Mouse (Mus musculus): ENCODE measurements around the gene Ahcyl2. TPM values are rescaled to one million over a fixed set of nuclear protein-coding genes. Genes with fewer than 3 reads are reported as not detected.

Ahcyl2 gene
- polyA plus RNA-seq, 1 experiment from 2014 or later: 3.8 TPM

DNA sequence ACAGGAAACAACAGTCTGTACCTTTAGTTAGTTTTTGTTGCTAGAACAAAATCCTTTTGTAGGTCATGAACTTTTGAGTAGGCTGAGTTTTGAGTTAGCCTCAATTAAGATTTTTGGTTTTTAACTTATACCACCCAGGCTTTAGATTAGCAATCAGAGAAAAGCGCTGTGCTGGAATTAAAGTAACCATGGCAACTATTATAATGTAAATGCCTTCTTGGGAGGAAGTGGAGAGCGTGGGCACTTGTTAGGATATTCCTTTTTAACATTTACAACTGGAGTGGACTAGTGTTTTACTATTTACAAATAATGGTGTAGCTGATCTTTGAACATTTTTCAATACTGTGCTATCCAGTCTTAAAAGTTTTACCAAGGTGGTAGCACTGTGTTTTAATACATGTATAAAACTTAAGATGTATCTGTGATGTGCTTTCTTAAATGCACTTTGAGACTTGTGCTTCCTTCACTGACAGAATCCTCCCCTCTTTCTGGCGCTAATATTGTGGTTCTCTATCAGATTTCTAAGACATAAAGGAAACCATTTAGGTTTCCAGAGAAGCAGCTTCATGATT lies 21.1 kb downstream of the Ahcyl2 start:
- Histone ChIP-seq H3K9me3 (replicated peaks) (no peaks in the 10 kb centered on the region), H3K27me3 (no peaks in the 10 kb centered on the region), H3K27ac (replicated peaks) (no peak overlapping the region), H3K4me1 (replicated peaks) (peaks cover 19% of the 10 kb centered on the region), H3K36me3 (replicated peaks) (no peaks in the 10 kb centered on the region), H3K4me3 (replicated peaks) (no peak overlapping the region), H3K4me2 (no peak overlapping the region), H3K9ac (no peak overlapping the region)
- ATAC-seq (ENCODE audit: insufficient read depth): no peak
- 49% methylated on average over 3 of the region's 3 CpGs for WGBS (ENCODE audit: insufficient replicate concordance)

- ATAC-seq (ENCODE audit: insufficient read depth): no peak
- H3K27me3 ChIP-seq: no peaks in the 10 kb centered on the region
- no peak overlapping the region for H3K4me2 ChIP-seq
- H3K9ac ChIP-seq: no peak overlapping the region
- H3K4me3 ChIP-seq (replicated peaks): no peak overlapping the region
- no peaks in the 10 kb centered on the region for H3K9me3 ChIP-seq (replicated peaks)
- WGBS (ENCODE audit: insufficient replicate concordance): 49% methylated on average over 3 of the region's 3 CpGs
- no peak overlapping the region for H3K27ac ChIP-seq (replicated peaks)
- no peaks in the 10 kb centered on the region for H3K36me3 ChIP-seq (replicated peaks)
- H3K4me1 ChIP-seq (replicated peaks): peaks cover 8% of the 10 kb centered on the region
Observed at GRCm38 (mm10) chr6:29790014-29790698, 22.3 kb downstream of the Ahcyl2 start.

GRCm38 (mm10) chr6:29793520-29793919 lies 25.7 kb downstream of the Ahcyl2 start:
- no peaks in the 10 kb centered on the region for H3K27me3 ChIP-seq
- H3K36me3 ChIP-seq (replicated peaks): no peaks in the 10 kb centered on the region
- H3K4me1 ChIP-seq (replicated peaks): peaks cover 11% of the 10 kb centered on the region; the same call in 1 of the 2 replicates
- ATAC-seq (ENCODE audit: insufficient read depth): no peak
- no peak overlapping the region for H3K4me3 ChIP-seq (replicated peaks)
- no peaks in the 10 kb centered on the region for H3K9me3 ChIP-seq (replicated peaks)
- no peak overlapping the region for H3K9ac ChIP-seq
- WGBS (ENCODE audit: insufficient replicate concordance): 58% methylated on average over 1 of the region's 1 CpGs
- H3K27ac ChIP-seq (replicated peaks): no peak overlapping the region
- no peak overlapping the region for H3K4me2 ChIP-seq

DNA sequence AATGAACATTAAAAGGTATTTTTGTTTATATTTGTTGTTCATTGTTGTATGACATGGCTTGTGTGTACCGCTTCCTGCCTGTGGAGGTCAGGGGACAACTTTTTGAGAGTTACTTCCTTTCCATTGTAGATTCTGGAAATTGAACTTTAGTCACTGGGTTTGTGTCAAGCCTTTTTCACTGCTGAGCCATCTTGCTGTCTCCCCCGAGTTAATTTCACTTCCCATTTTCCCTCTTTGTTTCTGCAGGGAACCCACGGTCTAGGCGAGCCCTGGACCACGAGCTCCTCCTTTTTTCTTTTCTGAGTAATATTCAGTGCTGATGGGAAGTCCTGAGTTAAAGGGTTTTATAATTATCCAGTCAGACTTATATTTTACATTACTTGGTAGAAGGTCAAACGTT lies 26.8 kb downstream of the Ahcyl2 start:
- H3K9ac ChIP-seq: no peak overlapping the region
- 47% methylated on average over 6 of the region's 6 CpGs for WGBS (ENCODE audit: insufficient replicate concordance)
- no peaks in the 10 kb centered on the region for H3K36me3 ChIP-seq (replicated peaks)
- no peak overlapping the region for H3K27ac ChIP-seq (replicated peaks)
- no peaks in the 10 kb centered on the region for H3K27me3 ChIP-seq
- H3K4me2 ChIP-seq: no peak overlapping the region
- H3K4me3 ChIP-seq (replicated peaks): no peak overlapping the region
- no peaks in the 10 kb centered on the region for H3K9me3 ChIP-seq (replicated peaks)
- ATAC-seq (ENCODE audit: insufficient read depth): no peak
- H3K4me1 ChIP-seq (replicated peaks): peaks cover 17% of the 10 kb centered on the region; the same call in 1 of the 2 replicates

DNA sequence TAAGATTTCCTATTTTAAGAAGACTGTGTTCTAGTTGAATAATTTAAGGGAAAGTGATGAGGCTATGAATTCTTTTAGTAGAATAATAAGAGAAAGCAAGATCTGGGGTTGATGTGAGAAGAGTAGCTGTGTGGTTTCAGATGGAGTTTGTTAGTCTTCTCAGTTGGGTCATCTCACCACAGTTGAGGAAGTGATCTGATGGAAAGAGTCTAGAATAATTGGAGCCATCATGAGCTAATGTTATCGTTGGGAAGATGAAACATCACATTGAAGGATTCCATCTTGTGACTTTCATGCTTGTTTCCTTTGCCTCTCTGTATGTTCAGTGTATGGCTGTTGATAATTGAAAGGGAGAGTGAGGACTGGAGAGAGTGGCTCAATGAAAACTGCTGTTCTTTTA lies 35.2 kb downstream of the Ahcyl2 start:
- ATAC-seq (ENCODE audit: insufficient read depth): no peak
- H3K4me2 ChIP-seq: no peak overlapping the region
- H3K27me3 ChIP-seq: no peaks in the 10 kb centered on the region
- H3K9ac ChIP-seq: no peak overlapping the region
- WGBS (ENCODE audit: insufficient replicate concordance): 75% methylated on average over 1 of the region's 1 CpGs
- H3K36me3 ChIP-seq (replicated peaks): no peaks in the 10 kb centered on the region
- H3K4me3 ChIP-seq (replicated peaks): no peak overlapping the region
- peaks cover 8% of the 10 kb centered on the region; the same call in 1 of the 2 replicates for H3K4me1 ChIP-seq (replicated peaks)
- H3K27ac ChIP-seq (replicated peaks): no peak overlapping the region
- no peaks in the 10 kb centered on the region for H3K9me3 ChIP-seq (replicated peaks)

DNA sequence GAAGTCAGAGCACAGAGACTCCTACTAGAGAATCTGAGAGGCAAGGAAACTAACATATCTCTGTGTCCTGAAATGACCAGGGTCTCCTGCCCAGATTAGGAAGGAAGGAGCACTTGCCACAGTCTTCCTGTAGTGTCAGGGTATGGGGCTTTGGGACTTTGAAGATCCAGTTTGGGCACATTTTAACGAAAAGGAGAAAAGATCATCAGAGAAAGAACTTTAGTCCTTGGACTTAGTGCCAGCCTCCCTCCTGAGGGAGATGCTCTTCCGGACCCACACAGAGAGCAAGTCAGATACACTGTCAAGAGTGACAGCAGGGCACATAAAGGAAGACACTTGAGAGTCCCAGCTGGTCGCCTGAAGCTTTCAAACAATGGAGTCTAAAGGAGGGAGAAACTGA lies 36.2 kb downstream of the Ahcyl2 start:
- WGBS (ENCODE audit: insufficient replicate concordance): 39% methylated on average over 3 of the region's 3 CpGs
- no peak overlapping the region for H3K9ac ChIP-seq
- no peaks in the 10 kb centered on the region for H3K9me3 ChIP-seq (replicated peaks)
- H3K27me3 ChIP-seq: no peaks in the 10 kb centered on the region
- no peak overlapping the region for H3K4me3 ChIP-seq (replicated peaks)
- no peak overlapping the region for H3K4me2 ChIP-seq
- no peak for ATAC-seq (ENCODE audit: insufficient read depth)
- H3K36me3 ChIP-seq (replicated peaks): no peaks in the 10 kb centered on the region
- no peak overlapping the region for H3K27ac ChIP-seq (replicated peaks)
- peaks cover 7% of the 10 kb centered on the region; the same call in 1 of the 2 replicates for H3K4me1 ChIP-seq (replicated peaks)

- Histone ChIP-seq H3K4me3 (replicated peaks) (no peak overlapping the region), H3K27me3 (no peaks in the 10 kb centered on the region), H3K4me2 (no peak overlapping the region), H3K9me3 (replicated peaks) (no peaks in the 10 kb centered on the region), H3K36me3 (replicated peaks) (no peaks in the 10 kb centered on the region), H3K27ac (replicated peaks) (no peak overlapping the region), H3K4me1 (replicated peaks) (no peaks in the 10 kb centered on the region), H3K9ac (no peak overlapping the region)
- no peak for ATAC-seq (ENCODE audit: insufficient read depth)
- WGBS (ENCODE audit: insufficient replicate concordance): 73% methylated on average over 2 of the region's 2 CpGs
Observed at GRCm38 (mm10) chr6:29805381-29805780, 37.6 kb downstream of the Ahcyl2 start.

DNA sequence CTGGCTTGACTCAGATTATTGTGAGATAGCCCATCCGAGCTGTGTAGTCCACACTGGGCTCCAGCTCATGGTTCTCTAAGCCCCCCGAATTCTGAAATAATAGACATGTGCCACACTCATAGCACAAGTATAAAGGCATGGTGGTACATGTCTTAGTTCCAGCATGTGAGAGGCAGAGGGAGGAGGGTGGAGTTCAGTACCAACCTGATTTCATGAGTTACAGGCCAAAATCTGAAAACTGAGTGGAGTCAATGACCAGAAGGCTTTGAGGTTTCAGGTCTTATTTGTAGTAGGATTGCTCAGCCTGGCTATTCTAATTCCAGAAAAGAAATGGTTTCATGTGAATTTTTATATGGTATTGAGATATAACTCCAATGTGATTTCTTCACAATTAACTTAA lies 44.3 kb downstream of the Ahcyl2 start:
- no peak for ATAC-seq (ENCODE audit: insufficient read depth)
- no peak overlapping the region for H3K4me2 ChIP-seq
- WGBS (ENCODE audit: insufficient replicate concordance): 48% methylated on average over 2 of the region's 2 CpGs
- no peak overlapping the region for H3K9ac ChIP-seq
- H3K4me3 ChIP-seq (replicated peaks): no peak overlapping the region
- no peaks in the 10 kb centered on the region for H3K36me3 ChIP-seq (replicated peaks)
- no peaks in the 10 kb centered on the region for H3K9me3 ChIP-seq (replicated peaks)
- H3K27ac ChIP-seq (replicated peaks): no peak overlapping the region
- H3K4me1 ChIP-seq (replicated peaks): no peaks in the 10 kb centered on the region
- no peaks in the 10 kb centered on the region for H3K27me3 ChIP-seq

GRCm38 (mm10) chr6:29812651-29813050 lies 44.8 kb downstream of the Ahcyl2 start:
- no peak for ATAC-seq (ENCODE audit: insufficient read depth)
- no peak overlapping the region for H3K4me2 ChIP-seq
- H3K4me3 ChIP-seq (replicated peaks): no peak overlapping the region
- H3K36me3 ChIP-seq (replicated peaks): no peaks in the 10 kb centered on the region
- H3K27ac ChIP-seq (replicated peaks): no peak overlapping the region
- WGBS (ENCODE audit: insufficient replicate concordance): 43% methylated on average over 1 of the region's 1 CpGs
- no peaks in the 10 kb centered on the region for H3K27me3 ChIP-seq
- no peak overlapping the region for H3K9ac ChIP-seq
- no peaks in the 10 kb centered on the region for H3K4me1 ChIP-seq (replicated peaks)
- no peaks in the 10 kb centered on the region for H3K9me3 ChIP-seq (replicated peaks)

GRCm38 (mm10) chr6:29814616-29815015 lies 46.8 kb downstream of the Ahcyl2 start:
- Histone ChIP-seq H3K4me3 (replicated peaks) (no peak overlapping the region), H3K27ac (replicated peaks) (no peak overlapping the region), H3K9ac (no peak overlapping the region), H3K4me2 (no peak overlapping the region), H3K9me3 (replicated peaks) (no peaks in the 10 kb centered on the region), H3K4me1 (replicated peaks) (no peaks in the 10 kb centered on the region), H3K36me3 (replicated peaks) (no peaks in the 10 kb centered on the region), H3K27me3 (no peaks in the 10 kb centered on the region)
- ATAC-seq (ENCODE audit: insufficient read depth): no peak
- WGBS (ENCODE audit: insufficient replicate concordance): 44% methylated on average over 2 of the region's 2 CpGs

GRCm38 (mm10) chr6:29815060-29815459 lies 47.2 kb downstream of the Ahcyl2 start:
- WGBS (ENCODE audit: insufficient replicate concordance): 81% methylated on average over 3 of the region's 3 CpGs
- Histone ChIP-seq H3K4me1 (replicated peaks) (no peaks in the 10 kb centered on the region), H3K36me3 (replicated peaks) (no peaks in the 10 kb centered on the region), H3K4me3 (replicated peaks) (no peak overlapping the region), H3K9me3 (replicated peaks) (no peaks in the 10 kb centered on the region), H3K4me2 (no peak overlapping the region), H3K27me3 (no peaks in the 10 kb centered on the region), H3K27ac (replicated peaks) (no peak overlapping the region), H3K9ac (no peak overlapping the region)
- no peak for ATAC-seq (ENCODE audit: insufficient read depth)

- H3K4me1 ChIP-seq (replicated peaks): no peaks in the 10 kb centered on the region
- H3K27ac ChIP-seq (replicated peaks): no peak overlapping the region
- no peak overlapping the region for H3K4me3 ChIP-seq (replicated peaks)
- 87% methylated on average over 2 of the region's 2 CpGs for WGBS (ENCODE audit: insufficient replicate concordance)
- no peak for ATAC-seq (ENCODE audit: insufficient read depth)
- no peak overlapping the region for H3K4me2 ChIP-seq
- no peak overlapping the region for H3K9ac ChIP-seq
- H3K27me3 ChIP-seq: no peaks in the 10 kb centered on the region
- H3K36me3 ChIP-seq (replicated peaks): no peaks in the 10 kb centered on the region
- H3K9me3 ChIP-seq (replicated peaks): no peaks in the 10 kb centered on the region
Observed at GRCm38 (mm10) chr6:29815634-29816033, 47.8 kb downstream of the Ahcyl2 start.
